Mouse (Mus musculus) hindbrain, embryonic 10.5 days (tissue): Measurements from ENCODE around the gene Nup35. TPM values are rescaled to one million over a fixed set of nuclear protein-coding genes. Genes with fewer than 3 reads are reported as not detected.
A peak's percentile ranks its signal among the peaks of the same experiment; 100 is the strongest.

ENCODE experiments used
- DNase-seq: peaks from one replicate; pipeline ENCODE4 v3.0.0-alpha.2; 2017; ENCODE audit warnings: low spot score
- H3K27ac ChIP-seq: fragments of 300-500 bp; sonication (generic); 2 replicates; pipeline ENCODE4 v1.5.1; 2016; ENCODE audit warnings: mild to moderate bottlenecking, moderate library complexity
- H3K27me3 ChIP-seq: fragments of 300-500 bp; sonication (generic); 2 replicates; pipeline ENCODE4 v1.6.1; 2016; ENCODE audit warnings: mild to moderate bottlenecking; ENCODE audit not compliant: poor library complexity, insufficient read depth, severe bottlenecking
- H3K36me3 ChIP-seq: fragments of 300-500 bp; sonication (generic); 2 replicates; pipeline ENCODE4 v1.6.1; 2016; ENCODE audit warnings: mild to moderate bottlenecking, moderate library complexity
- H3K4me1 ChIP-seq: fragments of 300-500 bp; sonication (generic); replicated peaks from 2 replicates; pipeline ENCODE4 v1.6.1; 2016; ENCODE audit warnings: mild to moderate bottlenecking
- H3K4me3 ChIP-seq: fragments of 300-500 bp; sonication (generic); 2 replicates; pipeline ENCODE4 v1.5.1; 2016; ENCODE audit warnings: mild to moderate bottlenecking, moderate library complexity
- H3K9me3 ChIP-seq: fragments of 300-500 bp; sonication (generic); 2 replicates; pipeline ENCODE4 v1.6.1; 2016; ENCODE audit warnings: mild to moderate bottlenecking, moderate library complexity
- WGBS: fragments of 180-500 bp; shearing (Covaris S2); methylation state at CpG from one replicate; pipeline ENCODE4 v1.1.7; 2016; 5-methylcytosine and 5-hydroxymethylcytosine counted together
- microRNA counts: library from miRNA; unstranded; fragments of <30 nt; microRNA quantifications from one replicate; lab custom pipeline; 2017
- polyA plus RNA-seq: library from polyadenylated mRNA; unstranded; fragments of >200 nt; fragmentation: Nextera tagmentation; extraction: Ambion mirVana; gene quantifications from 2 replicates; pipeline ENCODE4 v1.2.1, GENCODE M21; 2016

Nup35 gene
- polyA plus RNA-seq, 1 experiment from 2014 or later, result 71.2 TPM

DNA sequence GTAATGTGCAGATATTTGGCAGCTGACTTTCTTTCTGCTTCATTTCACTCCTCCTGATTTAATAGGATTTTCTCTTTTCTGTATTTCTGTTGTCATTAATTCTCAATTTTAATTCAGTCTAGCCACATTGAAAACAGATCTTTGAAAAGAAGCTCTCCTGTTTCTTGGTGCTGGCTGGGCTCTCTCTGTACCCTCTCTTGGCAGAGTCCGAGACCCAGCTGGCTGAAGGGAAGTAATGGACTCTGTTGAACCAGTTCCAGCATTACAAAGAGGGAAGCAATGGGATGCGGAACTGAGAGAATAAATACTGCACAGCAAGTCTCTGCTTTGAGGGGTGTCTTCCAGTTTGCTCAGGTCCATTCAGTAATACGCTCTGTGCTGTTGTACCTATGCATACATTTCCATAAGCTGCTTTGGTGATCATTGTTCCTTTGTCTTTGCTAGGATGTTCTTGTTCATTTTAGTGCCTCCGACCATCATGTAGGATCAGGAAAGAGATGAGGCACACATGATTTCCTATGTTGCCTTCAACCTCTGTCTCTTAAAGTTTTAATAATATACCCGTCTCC, 50.4 kb downstream of the Nup35 start:
- peaks cover 22% of the 10 kb centered on the region for H3K36me3 ChIP-seq
- H3K9me3 ChIP-seq, result no peaks in the 10 kb centered on the region
- H3K27me3 ChIP-seq, result no peaks in the 10 kb centered on the region
- DNase-seq, result no peak
- H3K27ac ChIP-seq, result no peak overlapping the region
- H3K4me1 ChIP-seq, result 0 out of 2 replicates have a peak, but pooled peaks cover 2% of the 10 kb centered on the region
- WGBS, result 96% methylated on average over 5 of the region's 5 CpGs
- H3K4me3 ChIP-seq, result no peak overlapping the region

DNA sequence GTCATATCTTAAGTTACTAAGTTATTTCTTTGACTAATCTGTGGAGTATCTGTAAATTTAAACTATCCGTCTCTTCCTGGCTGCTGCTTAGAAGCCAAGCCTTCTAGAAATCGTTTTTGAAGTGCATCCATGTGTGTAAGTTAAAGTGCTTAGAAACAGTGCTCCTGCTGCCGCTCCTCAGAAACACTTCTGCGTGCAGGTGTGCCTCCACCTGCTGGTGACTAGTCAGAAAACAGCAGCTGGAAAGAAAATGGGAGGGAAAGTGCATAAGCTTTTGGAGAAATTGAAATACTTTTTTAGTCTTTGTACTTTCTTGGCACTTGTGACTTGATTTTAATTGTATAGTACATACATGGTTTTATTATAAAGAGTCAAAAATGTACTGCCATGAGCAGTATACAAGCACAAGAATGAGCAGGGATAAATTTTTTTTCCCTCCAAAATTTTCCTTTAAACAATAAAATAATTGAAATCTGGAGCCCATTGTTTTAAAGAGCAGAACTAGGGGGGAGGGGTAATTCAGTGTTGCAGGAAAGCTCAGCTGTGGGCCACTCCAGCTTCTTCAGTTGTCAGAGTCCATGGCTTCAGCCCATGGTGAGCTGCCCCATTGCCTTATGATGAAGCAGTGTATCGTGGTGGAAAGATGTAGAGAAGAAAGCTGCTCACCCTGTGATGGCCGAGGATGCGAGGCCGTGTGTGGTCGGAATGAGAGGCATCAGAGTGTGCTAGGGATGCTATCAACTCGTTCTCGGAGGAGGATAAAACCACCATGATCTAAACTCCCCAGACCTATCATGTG, 53.0 kb downstream of the Nup35 start:
- Histone ChIP-seq H3K4me3 (no peak overlapping the region), H3K9me3 (no peaks in the 10 kb centered on the region), H3K27ac (no peak overlapping the region), H3K27me3 (no peaks in the 10 kb centered on the region), H3K4me1 (0 out of 2 replicates have a peak, but pooled peaks cover 4% of the 10 kb centered on the region), H3K36me3 (peaks cover 13% of the 10 kb centered on the region; the same call in 1 of the 2 replicates)
- no peak for DNase-seq
- WGBS, result 80% methylated on average over 11 of the region's 11 CpGs

DNA sequence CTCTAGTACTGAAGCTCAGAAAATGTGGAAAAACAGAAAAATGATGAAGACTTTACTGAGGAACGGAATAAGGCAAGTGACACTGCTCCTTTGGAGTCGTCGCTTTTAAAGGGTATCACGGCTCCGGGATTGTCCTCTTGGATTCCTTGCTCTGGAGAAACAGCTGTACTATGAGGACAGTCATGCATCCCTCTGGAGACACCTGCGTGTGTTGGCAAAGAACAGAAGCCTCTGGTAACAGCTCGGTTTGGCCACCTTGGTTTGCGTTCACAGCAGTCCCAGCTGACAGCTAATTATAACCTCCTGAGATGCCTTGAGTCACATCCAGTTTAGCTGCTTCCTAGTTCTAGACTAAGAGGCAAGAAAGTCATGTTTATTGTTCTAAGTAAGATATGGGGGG, 61.8 kb downstream of the Nup35 start:
- DNase-seq, result no peak
- H3K27me3 ChIP-seq, result no peaks in the 10 kb centered on the region
- 85% methylated on average over 8 of the region's 8 CpGs for WGBS
- H3K36me3 ChIP-seq, result no peaks in the 10 kb centered on the region
- H3K27ac ChIP-seq, result no peak overlapping the region
- no peaks in the 10 kb centered on the region for H3K9me3 ChIP-seq
- H3K4me1 ChIP-seq, result no peaks in the 10 kb centered on the region
- H3K4me3 ChIP-seq, result no peak overlapping the region

DNA sequence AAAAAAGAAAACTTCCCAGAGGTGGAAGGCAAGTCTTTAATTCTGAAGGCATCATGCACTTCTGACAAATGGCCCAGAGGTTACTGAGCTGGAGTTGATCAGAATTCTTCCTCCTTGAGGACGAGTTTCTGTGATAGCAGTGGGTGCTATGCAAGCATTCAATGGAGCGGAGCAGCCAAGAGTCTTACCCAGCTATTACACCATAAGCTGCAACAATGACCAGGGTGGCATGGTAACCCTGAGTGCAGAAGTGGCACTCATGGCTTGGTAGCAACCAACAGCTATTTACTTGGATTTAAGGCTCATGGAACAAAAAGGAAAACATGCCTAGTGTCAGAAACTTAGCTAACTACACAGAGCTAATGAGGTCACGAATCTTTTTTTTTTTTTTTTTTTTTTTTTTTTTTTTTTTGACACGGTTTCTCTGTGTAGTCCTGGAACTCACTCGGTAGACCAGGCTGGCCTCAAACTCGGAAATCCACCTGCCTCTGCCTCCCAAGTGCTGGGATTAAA, 66.7 kb downstream of the Nup35 start:
- H3K27me3 ChIP-seq, result no peaks in the 10 kb centered on the region
- H3K36me3 ChIP-seq, result no peaks in the 10 kb centered on the region
- H3K4me1 ChIP-seq, result no peaks in the 10 kb centered on the region
- H3K27ac ChIP-seq, result no peak overlapping the region
- H3K4me3 ChIP-seq, result no peak overlapping the region
- no peak for DNase-seq
- no peaks in the 10 kb centered on the region for H3K9me3 ChIP-seq
- 83% methylated on average over 6 of the region's 6 CpGs for WGBS

DNA sequence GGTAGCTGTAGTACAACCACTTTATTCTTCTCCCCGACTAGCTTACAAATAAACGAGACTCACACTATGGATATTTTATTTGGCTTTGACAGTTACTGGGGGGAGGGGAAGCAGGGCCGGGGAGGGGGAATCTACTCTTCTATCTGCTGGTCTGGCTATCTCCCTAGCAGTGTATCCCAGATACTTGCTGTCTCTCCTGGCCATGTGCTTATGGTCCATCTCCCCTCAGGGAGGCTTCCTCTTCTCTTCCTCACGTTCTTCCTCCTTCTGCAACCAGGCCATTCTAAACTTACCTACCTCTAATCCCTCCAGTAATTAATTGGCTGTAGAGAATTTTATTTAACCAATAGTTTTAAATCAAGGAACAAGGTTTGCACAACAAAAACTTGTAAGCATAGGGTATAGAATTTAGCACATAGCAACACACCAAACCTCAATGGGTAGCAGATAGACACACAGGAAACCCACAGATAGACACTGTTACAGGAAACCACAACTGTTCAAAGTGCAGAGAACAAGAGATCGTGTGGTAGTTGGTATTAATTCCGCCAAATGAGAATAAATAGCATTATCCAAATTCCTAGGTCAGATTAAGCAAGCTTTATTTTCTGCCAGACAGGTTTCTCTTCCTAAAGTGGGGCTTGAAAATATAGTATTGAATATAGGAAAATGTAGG, 67.5 kb downstream of the Nup35 start:
- Histone ChIP-seq H3K36me3 (no peaks in the 10 kb centered on the region), H3K4me3 (no peak overlapping the region), H3K27me3 (no peaks in the 10 kb centered on the region), H3K4me1 (no peaks in the 10 kb centered on the region), H3K27ac (no peak overlapping the region), H3K9me3 (no peaks in the 10 kb centered on the region)
- 88% methylated on average over 6 of the region's 6 CpGs for WGBS
- no peak for DNase-seq

DNA sequence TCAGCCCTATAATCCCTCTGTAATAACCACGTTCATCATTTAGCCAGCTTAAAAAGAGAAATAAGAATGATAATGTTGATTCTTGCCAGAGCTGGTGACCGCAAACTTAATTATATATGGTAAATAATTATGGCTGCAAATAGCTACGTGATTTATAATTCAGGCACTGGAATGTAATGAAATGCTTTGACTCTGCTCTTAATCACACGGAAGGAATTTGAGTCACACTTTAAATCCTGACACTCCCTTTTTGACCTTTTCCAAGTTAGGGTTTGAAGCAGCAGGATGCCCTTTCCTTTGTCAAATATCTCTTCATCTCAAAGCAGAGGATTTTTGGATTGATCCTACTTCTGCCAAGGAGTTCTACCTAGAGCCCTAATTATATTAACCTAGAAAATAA, 71.2 kb downstream of the Nup35 start:
- Histone ChIP-seq H3K36me3 (no peaks in the 10 kb centered on the region), H3K4me1 (no peaks in the 10 kb centered on the region), H3K4me3 (no peak overlapping the region), H3K27me3 (no peaks in the 10 kb centered on the region), H3K9me3 (no peaks in the 10 kb centered on the region), H3K27ac (no peak overlapping the region)
- DNase-seq, result no peak
- 71% methylated on average over 4 of the region's 4 CpGs for WGBS

DNA sequence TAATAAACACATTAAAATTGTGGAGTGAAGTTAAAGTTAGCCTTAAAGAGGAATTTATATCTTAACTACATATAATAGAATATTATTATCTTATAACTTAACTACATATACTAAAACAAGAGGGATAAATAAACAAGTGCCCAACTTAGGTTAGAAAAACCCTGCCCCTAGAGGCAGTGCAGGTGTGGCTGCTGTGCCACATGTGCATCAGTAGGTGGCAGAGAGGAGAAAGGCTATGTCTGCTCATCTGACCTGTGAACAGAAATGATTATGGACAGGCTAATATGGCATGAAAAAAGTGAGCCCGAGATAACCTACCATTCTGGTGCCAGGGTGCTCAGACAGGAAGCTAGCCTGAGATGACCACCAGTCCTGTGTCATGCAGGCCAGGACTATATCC, 90.4 kb downstream of the Nup35 start:
- no peak for DNase-seq
- H3K27ac ChIP-seq, result no peak overlapping the region
- H3K36me3 ChIP-seq, result no peaks in the 10 kb centered on the region
- WGBS, result 89% methylated on average over 1 of the region's 1 CpGs
- no peak overlapping the region for H3K4me3 ChIP-seq
- H3K27me3 ChIP-seq, result no peaks in the 10 kb centered on the region
- H3K9me3 ChIP-seq, result no peaks in the 10 kb centered on the region
- H3K4me1 ChIP-seq, result no peaks in the 10 kb centered on the region

MicroRNA genes within 50 kb of the gene (microRNA counts, 519-probe panel; counts per million panel counts)
- 1,255 counts per million, percentile 77 among the panel's probes with 10 or more counts for microRNA mmu-miR-684 (lab: Ali Mortazavi, UCI)

Other genes starting within 250 kb of the Nup35 start
- 30.2 and 32.7 TPM in 2 replicates for gene Frzb, start 169.6 kb upstream of the Nup35 start, polyA plus RNA-seq
- 67.0 and 68.3 TPM in 2 replicates for gene Nckap1, start 35.9 kb upstream of the Nup35 start, polyA plus RNA-seq
- gene Dusp19, start 191 bp upstream of the Nup35 start, polyA plus RNA-seq, result 14.3 and 15.2 TPM in 2 replicates